Mouse (Mus musculus) induced T-regulatory cell, adult 2 months (primary cell): ENCODE results near the gene Nsdhl.
A peak's percentile ranks its signal among the peaks of the same experiment; 100 is the strongest.

Source experiments
- DNase-seq: peaks from one replicate; pipeline ENCODE4 v3.0.0-alpha.2; 2012; ENCODE audit warnings: low read depth

Nsdhl gene

DNA sequence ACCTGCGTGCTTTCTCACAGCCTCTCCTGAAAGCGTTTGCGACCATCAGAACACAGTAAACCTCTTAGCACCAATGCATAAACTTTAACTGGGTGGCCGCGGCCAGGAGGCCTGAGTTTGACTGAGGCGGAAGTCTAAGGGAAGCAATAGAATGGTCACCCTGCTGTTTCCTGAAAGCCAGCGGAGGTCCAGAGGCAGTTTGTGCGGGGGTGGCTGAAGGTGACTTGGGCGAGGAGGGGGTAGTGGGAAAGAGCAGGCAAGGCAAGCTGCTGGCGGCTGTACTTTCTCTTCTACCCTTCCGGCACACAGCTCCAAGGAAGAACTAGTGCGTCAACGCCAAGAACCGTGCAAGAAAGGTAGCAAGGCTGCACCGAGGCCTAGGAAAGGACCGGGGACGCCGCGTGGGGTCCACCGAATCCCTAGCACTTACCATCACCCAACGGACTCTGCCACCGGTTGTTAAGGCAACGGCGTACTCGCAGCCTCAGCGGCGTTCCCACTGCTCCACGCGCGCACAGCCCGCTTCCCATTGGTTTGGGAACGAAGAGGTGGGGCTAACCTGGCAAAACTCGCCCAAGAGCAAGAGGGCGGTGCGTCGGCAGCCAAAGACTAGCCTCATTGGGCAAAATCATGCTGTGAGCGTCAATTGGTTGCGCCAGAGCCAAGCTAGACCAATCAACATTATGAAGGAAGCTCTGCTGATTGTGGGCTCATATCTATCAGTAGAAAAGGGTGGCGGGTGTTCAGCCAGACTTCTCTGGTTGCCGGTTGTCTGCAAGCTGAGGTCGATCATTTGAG, at the start of gene Nsdhl, which contains the start of gene Cetn2:
Gene Nsdhl (plus strand): TSS at position 674 of the 798 bp plus-strand sequence.
Gene Cetn2 (minus strand): TSS at position 528 of the 798 bp plus-strand sequence.
- peak; percentile 93 for DNase-seq

DNA sequence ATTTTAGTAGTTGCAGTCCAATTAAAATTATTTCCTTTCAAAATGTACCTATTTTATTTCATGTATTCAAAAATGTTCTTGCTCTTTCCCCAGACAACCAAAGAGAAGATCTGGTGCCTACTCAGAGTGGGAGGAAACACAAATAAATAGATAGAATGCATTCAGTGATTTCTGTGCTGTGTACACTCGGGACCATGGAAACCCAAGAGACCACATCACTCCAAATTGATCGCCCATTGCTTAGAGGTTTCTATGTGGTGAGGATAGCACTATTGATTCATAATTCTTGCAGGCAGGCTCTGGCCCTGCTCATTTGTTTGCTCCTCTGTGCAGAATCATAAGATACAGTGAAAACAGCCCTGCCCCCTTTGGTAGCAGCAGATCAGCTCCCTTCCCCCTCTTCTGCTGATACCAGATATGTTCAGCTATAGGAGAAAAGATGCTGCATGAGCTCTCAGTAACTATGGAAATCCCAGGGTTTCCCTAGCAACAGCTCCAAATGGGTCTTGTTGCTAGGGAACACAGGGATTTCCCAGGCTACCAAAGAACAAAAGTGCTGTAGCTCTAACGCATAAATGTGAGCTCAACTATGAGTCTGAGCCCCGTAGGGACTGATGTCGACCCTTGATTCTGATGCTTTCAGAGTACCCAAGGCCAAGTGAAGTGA, 22.8 kb upstream of the Nsdhl start:
- DNase-seq, result no peak

DNA sequence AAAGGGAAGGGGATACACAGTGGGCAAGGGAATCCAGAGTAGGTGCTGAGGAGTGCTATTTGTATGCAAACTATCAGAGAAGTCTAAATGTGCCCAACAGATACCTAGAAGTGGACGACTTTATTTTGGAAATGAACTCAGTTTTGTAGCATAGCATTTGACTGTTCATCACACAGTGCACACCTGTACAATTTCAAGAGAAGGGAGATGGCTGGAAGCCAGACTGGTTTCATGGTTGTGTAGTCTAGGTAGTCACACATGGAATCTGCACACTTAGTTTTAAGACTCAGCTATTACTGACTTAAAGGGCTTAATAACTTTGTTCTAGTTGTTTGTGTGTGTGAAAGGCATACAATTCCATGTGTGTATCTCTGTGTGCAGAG, 22.3 kb upstream of the Nsdhl start:
- DNase-seq, result no peak

- no peak for DNase-seq
Measured at GRCm38 (mm10) chrX:72902530-72902929, 15.8 kb upstream of the Nsdhl start.

DNA sequence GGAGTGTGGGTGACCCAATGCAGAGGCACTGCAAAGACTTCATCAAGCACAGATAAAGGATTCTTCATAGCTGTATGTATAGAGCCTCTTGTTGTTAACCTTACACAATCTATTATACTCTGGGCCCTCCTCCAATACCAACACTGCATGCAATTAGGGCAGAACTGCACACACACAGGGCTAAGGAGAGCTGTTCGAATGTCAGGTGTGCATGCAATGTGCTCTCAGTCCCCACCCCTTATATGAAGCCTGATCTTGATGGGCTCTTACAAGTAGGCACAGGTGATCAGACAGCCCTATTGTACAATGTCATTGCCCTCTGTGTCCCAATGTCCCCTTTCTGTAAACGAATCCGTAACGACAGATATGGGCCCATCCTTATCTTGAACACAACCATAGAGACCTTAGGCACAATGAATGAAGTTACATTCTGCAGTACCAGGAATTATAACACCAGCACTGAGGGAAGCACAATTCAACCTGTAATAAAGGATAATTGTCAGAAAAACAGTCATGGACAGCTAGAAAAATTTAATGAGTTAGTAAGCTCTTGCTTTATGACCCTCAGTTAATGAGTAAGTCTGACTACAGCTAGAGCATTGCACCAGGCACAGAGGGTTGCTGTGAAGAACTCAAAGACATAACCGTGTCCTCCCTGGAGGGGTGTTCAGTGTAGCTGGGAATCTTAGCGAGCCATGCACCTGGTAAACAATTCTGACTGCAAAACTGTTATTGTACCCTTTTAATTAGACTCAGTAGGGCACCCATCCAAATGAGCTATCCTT, 10.5 kb upstream of the Nsdhl start:
- DNase-seq, result no peak

DNA sequence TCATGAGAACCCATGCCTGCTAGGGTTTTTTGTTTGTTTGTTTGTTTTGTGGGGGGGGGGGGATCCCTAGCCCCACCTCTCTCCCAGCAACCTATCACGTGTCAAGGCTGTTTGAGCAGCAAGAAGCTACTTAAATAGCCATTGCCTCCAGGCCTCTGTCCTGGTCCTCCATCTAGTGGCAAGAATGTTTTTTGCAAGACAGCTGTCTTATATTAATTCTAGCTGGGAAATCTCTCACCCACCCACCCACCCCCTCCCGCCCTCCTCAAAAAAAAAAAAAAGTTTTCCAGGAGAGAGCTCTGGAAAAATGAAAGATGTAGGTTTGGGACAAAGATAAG, 10.0 kb upstream of the Nsdhl start:
- no peak for DNase-seq

DNA sequence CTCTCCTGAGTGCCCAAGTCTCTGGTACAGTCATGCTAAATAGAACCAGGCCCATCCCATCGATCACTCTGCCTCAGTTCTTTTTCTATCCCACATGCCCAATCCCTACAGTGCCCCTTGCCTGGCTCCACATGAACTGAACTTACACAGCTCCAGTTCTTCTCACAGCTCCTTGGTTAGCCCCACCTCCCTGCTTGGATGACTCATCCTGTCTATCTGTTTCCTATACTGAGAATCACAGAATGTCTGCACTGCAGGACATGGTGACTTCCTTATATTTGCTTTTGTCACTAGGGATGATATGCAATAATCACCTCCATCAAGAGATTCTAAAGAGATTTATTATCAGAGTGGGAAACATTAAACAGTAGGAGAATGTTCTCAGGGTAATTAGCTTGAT, 6.7 kb upstream of the Nsdhl start:
- DNase-seq, result no peak

- DNase-seq, result no peak
Measured at GRCm38 (mm10) chrX:72918682-72919059, 314 bp downstream of the Nsdhl start.

GRCm38 (mm10) chrX:72921391-72921790, 3.0 kb downstream of the Nsdhl start:
- no peak for DNase-seq

- DNase-seq, result no peak
Measured at GRCm38 (mm10) chrX:72953464-72953863, 35.1 kb downstream of the Nsdhl start.

- no peak for DNase-seq
Measured at GRCm38 (mm10) chrX:72956486-72956885, 38.1 kb downstream of the Nsdhl start.

GRCm38 (mm10) chrX:72960431-72960830, 42.1 kb downstream of the Nsdhl start:
- peak; percentile 9 for DNase-seq

- DNase-seq, result no peak
Measured at GRCm38 (mm10) chrX:72961511-72961910, 43.2 kb downstream of the Nsdhl start.

DNA sequence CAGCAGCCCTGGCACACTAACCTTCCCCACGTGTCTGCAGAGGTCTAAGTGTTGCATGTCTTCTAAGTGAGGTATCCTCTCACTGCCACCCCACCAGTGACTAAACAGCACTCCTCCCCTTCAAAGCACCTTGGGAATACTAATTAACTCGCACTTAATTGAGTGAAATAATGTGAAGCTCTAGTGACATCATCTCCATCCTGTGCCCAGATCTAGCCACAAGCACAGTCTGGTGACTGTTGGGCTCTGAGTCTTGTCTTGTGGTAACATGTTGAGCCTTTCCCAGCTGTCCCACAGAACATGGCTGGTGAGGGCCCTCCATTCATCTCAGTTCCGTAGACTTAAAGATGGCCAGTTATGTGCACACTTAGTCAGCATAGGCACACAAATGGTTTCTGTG, 44.4 kb downstream of the Nsdhl start:
- no peak for DNase-seq

GRCm38 (mm10) chrX:72982831-72983230, 64.5 kb downstream of the Nsdhl start:
- no peak for DNase-seq

DNA sequence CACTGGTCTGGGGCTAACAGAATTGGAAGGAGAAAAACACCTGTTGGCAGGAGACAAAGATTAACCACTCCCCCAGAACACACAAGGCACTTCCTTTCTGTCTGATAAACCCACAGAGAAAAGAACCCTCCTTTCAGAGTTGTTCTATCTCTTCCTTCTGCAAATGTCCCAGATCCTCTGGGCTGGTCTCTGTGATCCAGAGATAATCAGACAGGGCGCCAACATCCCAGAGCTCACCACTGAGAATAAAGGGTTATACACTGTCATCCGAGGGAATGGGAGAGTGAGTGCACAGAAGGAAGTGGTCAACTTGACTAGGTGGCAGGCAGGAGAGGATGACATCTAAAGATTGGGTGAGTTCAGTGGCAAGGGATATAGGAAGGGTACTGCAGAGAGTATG, 67.2 kb downstream of the Nsdhl start:
- no peak for DNase-seq

DNA sequence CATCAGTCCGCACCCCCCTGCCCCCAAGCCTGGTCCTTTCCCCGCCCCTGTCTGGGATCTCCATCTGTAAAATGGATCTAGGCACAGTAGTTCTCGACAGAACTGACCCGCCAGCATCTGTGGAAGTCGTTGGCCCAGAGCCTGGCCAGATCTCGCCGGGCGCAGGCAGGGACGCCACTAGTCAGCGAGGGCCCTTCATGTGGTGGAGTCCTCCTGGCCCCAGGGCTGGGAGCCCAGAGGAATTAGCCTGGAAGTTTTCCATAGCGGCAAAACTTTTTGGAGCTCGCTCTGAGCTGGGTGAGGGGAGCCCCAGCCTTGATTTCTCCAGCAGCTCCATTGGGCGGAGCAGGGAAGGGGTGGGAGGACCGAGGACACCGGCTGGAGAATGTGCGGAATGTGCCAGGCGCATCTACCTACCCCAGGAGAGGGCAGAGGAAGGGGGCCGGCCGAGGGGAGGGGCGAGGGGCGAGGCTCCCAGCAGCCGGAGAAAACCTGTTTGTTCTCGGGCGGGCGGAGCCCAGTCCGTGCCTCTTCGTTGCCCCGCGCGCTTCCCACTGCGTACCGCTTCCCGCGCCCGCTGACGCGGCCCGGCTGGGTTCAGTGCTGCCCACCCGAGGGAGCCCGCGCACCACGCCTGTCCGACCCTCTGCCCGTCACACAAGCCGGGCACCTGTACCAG, 68.6 kb downstream of the Nsdhl start, which contains the start of gene Zfp185:
Gene Zfp185 (plus strand): TSS at position 499 of the 679 bp plus-strand sequence.
- DNase-seq, result peak; percentile 24

GRCm38 (mm10) chrX:72987520-72987905, 69.2 kb downstream of the Nsdhl start:
- DNase-seq, result no peak

DNA sequence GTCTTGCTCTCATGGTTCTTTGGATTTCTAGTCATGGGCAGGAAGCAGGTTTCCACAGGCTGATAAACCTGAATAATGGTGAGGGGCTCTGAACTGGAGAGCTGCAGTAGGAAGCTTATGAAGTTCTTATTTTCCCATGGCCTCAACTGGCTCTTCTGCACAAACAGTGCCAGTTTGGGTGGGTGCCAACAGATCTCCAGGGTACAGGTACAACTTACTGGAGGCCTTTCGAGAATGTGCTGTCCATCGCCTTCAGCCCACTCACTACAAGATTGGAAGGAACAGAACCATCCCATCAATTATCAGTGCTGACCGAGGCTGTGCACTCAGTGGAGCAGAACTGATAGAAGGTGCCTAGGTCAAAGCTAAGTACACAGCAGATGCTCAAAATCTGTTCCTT, 70.1 kb downstream of the Nsdhl start:
- DNase-seq, result no peak

DNA sequence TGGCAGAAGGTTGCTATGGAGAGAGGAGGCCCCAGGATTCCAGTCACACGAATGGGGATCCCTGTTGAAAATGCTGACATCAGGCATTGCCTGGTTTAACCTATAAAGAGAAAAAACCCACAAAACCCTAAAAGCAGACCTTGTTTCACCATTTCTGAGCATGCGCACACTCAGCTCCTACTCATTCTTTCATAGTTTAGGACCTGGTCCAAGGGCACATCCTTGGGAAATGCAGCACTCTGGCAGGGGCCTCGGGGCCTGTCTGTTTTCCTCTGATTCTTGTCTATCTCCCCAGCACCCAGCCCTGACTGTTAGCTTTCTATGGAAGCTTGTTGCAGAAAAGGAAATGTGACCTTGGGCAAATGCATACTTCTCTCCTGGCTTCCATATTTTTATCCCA, 72.2 kb downstream of the Nsdhl start:
- DNase-seq, result no peak

- peak; percentile 39 for DNase-seq
Measured at GRCm38 (mm10) chrX:72992291-72992919, 74.0 kb downstream of the Nsdhl start.

DNA sequence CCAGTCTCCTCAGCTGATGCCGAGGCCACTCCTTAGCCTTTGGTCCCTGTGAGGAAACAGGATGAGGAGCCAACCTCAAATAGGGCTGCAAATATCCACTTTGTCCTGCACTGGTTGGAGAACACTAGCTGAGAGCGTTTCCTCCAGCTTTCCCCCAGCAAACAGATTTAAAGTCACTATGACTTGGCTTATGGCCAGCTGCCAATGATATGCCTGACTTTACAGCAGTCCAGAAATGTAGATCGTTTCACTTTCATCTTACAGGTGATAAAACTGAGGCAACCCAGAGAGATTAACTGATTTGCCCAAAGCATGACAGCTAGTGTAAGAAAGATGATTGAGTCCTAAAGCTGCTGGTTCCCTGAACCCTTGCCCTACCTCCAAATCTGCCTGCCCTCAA, 77.2 kb downstream of the Nsdhl start:
- no peak for DNase-seq
